In genomic region chr9:103424869-103425268, GRCm38 (mm10) we compare ENCODE assay signal across 14 mouse cellular contexts. TPM values are rescaled to one million over a fixed set of nuclear protein-coding genes. Genes with fewer than 3 reads are reported as not detected.
DNase-seq lines count a peak whose midpoint lies in the region; ATAC-seq and TF ChIP-seq lines count a peak whose summit lies in the region.
"Had no signal": no experiment of that assay in that cellular context is flagged by ENCODE, and none has a peak within 500 bp of the region (broad histone marks: within the 10 kb centered on the region; RNA-seq: fewer than 3 reads in every experiment).

No protein-coding gene starts in this region.

- H3K4me1 ChIP-seq in MEL (ENCODE audit: control insufficient read depth in 1 of 2, insufficient read depth in 2 of 2, low read length in 2 of 2) = peaks cover 3 to 9% of the 10 kb centered on the region in 2 experiments; a peak in 2 of 4 replicates
- no peaks in the 10 kb centered on the region for H3K4me1 ChIP-seq in liver, postnatal 0 days (ENCODE audit: insufficient read depth)
- peaks cover 2% of the 10 kb centered on the region for H3K4me1 ChIP-seq in midbrain, embryonic 11.5 days (ENCODE audit: control insufficient read depth, insufficient read depth, low read length)

- H3K9ac ChIP-seq in MEL (ENCODE audit: control insufficient read depth, low read depth, low read length, poor library complexity, severe bottlenecking) = peak overlapping the region; percentile 49
- H3K9ac ChIP-seq in liver, postnatal 0 days (replicated peaks) = no peak overlapping the region
- H3K9ac ChIP-seq in midbrain, embryonic 11.5 days (ENCODE audit: low read length) = no peak overlapping the region
- H3K9ac ChIP-seq: limb, embryonic 15.5 days had no signal

- no peak for TF ChIP-seq RAD21 in MEL (IDR thresholded peaks at IDR 0.05; ENCODE audit: low read depth, low read length)

- peaks cover 0 to 7% of the 10 kb centered on the region in 2 experiments; a peak in 2 of 4 replicates for H3K36me3 ChIP-seq in MEL (ENCODE audit: control insufficient read depth in 1 of 2, insufficient read depth in 2 of 2, low read length in 2 of 2)
- H3K36me3 ChIP-seq in liver, postnatal 0 days (replicated peaks; ENCODE audit: insufficient read depth, low read length) = no peaks in the 10 kb centered on the region
- no peaks in the 10 kb centered on the region; the same call in 1 of the 2 replicates for H3K36me3 ChIP-seq in splenic B cell, adult 2 months (ENCODE audit: control insufficient read depth, insufficient read depth, low read length, poor library complexity, severe bottlenecking)
- no peaks in the 10 kb centered on the region for H3K36me3 ChIP-seq in midbrain, embryonic 11.5 days (ENCODE audit: control insufficient read depth, insufficient read depth, low read length)
- H3K36me3 ChIP-seq: limb, embryonic 15.5 days; midbrain, embryonic 10.5 days had no signal

- no peaks in the 10 kb centered on the region for H3K27me3 ChIP-seq in MEL (ENCODE audit: control insufficient read depth in 1 of 2, insufficient read depth in 2 of 2, low read length in 2 of 2)
- no peaks in the 10 kb centered on the region for H3K27me3 ChIP-seq in liver, postnatal 0 days (ENCODE audit: insufficient read depth, low read length)
- H3K27me3 ChIP-seq in splenic B cell, adult 2 months (ENCODE audit: control insufficient read depth, insufficient read depth, low read length, poor library complexity, severe bottlenecking) = no peaks in the 10 kb centered on the region
- no peaks in the 10 kb centered on the region for H3K27me3 ChIP-seq in midbrain, embryonic 11.5 days (ENCODE audit: control insufficient read depth, insufficient read depth, low read length)
- H3K27me3 ChIP-seq: limb, embryonic 15.5 days had no signal

- peak overlapping the region; percentile 71 for H3K27ac ChIP-seq in MEL (ENCODE audit: control insufficient read depth, low read depth, low read length)
- H3K27ac ChIP-seq in liver, postnatal 0 days (ENCODE audit: low read depth) = no peak overlapping the region
- no peak overlapping the region for H3K27ac ChIP-seq in midbrain, embryonic 11.5 days (ENCODE audit: low read depth, low read length)
- H3K27ac ChIP-seq: limb, embryonic 15.5 days; midbrain, embryonic 10.5 days had no signal

- H3K4me2 ChIP-seq in liver, postnatal 0 days (ENCODE audit: low read depth, low read length) = peak overlapping the region; percentile 27; the same call in 1 of the 2 replicates
- no peak overlapping the region for H3K4me2 ChIP-seq in midbrain, embryonic 11.5 days
- H3K4me2 ChIP-seq: limb, embryonic 15.5 days had no signal

- no peak for TF ChIP-seq EP300 in MEL (IDR thresholded peaks at IDR 0.05; ENCODE audit: low read depth in 1 of 2, low read length in 2 of 2)
- no peak for TF ChIP-seq EP300 in liver, postnatal 0 days (IDR thresholded peaks at IDR 0.05; ENCODE audit: low read depth)

- DNase-seq in B cell, adult 2 months = peak; percentile 76 to 81
- DNase-seq in MEL (ENCODE audit: low read depth, low spot score) = peak; percentile 86
- peak; percentile 34 for DNase-seq in liver, postnatal 0 days
- DNase-seq in splenic B cell, adult 2 months (ENCODE audit: low read depth, low spot score) = peak; percentile 85
- DNase-seq in adrenal gland, adult 2 months = no peak
- DNase-seq in heart, adult 9 months (ENCODE audit: low spot score in 2 of 2) = no peak
- DNase-seq in midbrain, embryonic 11.5 days (ENCODE audit: low spot score, missing footprints) = no peak
- DNase-seq: cerebellum, postnatal 14 days; heart, postnatal 10 days; kidney, adult 9 months had no signal

- H3K79me2 ChIP-seq in MEL (ENCODE audit: control insufficient read depth, insufficient read depth, low read length, poor library complexity) = no peaks in the 10 kb centered on the region

- peak; percentile 45 for ATAC-seq in liver, postnatal 0 days
- no peak for ATAC-seq in midbrain, embryonic 11.5 days (ENCODE audit: low FRiP score)

- 37% methylated on average over 11 of the region's 11 CpGs for WGBS in liver, postnatal 0 days (ENCODE audit: insufficient replicate concordance)
- 83% methylated on average over 11 of the region's 11 CpGs for WGBS in midbrain, embryonic 11.5 days

- no peak for TF ChIP-seq CTCF in MEL (IDR thresholded peaks at IDR 0.05 in 2 of 3, conservative IDR thresholded peaks at IDR 0.05 in 1 of 3; ENCODE audit: control insufficient read depth in 1 of 3, insufficient read depth in 1 of 3, low read depth in 2 of 3, low read length in 3 of 3, poor library complexity in 1 of 3, severe bottlenecking in 1 of 3)
- no peak for TF ChIP-seq CTCF in liver, postnatal 0 days (IDR thresholded peaks at IDR 0.05; ENCODE audit: low read depth)

- H3K4me3 ChIP-seq in MEL (ENCODE audit: control insufficient read depth in 1 of 2, insufficient read depth in 1 of 2, low read depth in 2 of 2, low read length in 2 of 2) = peak overlapping the region; percentile 42 to 43; a peak in 3 of 4 replicates
- no peak overlapping the region for H3K4me3 ChIP-seq in liver, postnatal 0 days (ENCODE audit: low read depth, low read length)
- H3K4me3 ChIP-seq in midbrain, embryonic 11.5 days (ENCODE audit: low read depth, low read length) = no peak overlapping the region
- H3K4me3 ChIP-seq: erythroblast, embryonic 14.5 days; limb, embryonic 15.5 days; midbrain, embryonic 10.5 days had no signal

- H3K9me3 ChIP-seq in MEL (replicated peaks; ENCODE audit: insufficient read depth, low read length) = no peaks in the 10 kb centered on the region
- no peaks in the 10 kb centered on the region for H3K9me3 ChIP-seq in liver, postnatal 0 days (ENCODE audit: low read length)
- H3K9me3 ChIP-seq in midbrain, embryonic 11.5 days (ENCODE audit: control insufficient read depth, low read length) = no peaks in the 10 kb centered on the region
- H3K9me3 ChIP-seq: limb, embryonic 15.5 days; midbrain, embryonic 10.5 days had no signal

- TF ChIP-seq POLR2A in MEL (IDR thresholded peaks at IDR 0.05; ENCODE audit: control insufficient read depth in 1 of 2, insufficient read depth in 1 of 2, low read depth in 1 of 2, low read length in 2 of 2, poor library complexity in 1 of 2) = peak in 1 of 2 experiments; percentile 40; a peak in 1 of 4 replicates

TF ChIP-seq in MEL, 35 proteins besides CTCF, POLR2A, EP300 and RAD21:
- TF ChIP-seq HCFC1 (IDR thresholded peaks at IDR 0.05; ENCODE audit: low read depth, low read length) (peak; percentile 35; the same call in 1 of the 2 replicates), MAX (IDR thresholded peaks at IDR 0.05; ENCODE audit: low read length) (peak; percentile 66), ETS1 (IDR thresholded peaks at IDR 0.05; ENCODE audit: low read depth, low read length) (peak; percentile 72; the same call in 1 of the 2 replicates), ZC3H11A (IDR thresholded peaks at IDR 0.05; ENCODE audit: low read depth, low read length) (no peak), BHLHE40 (IDR thresholded peaks at IDR 0.05; ENCODE audit: borderline replicate concordance, low read depth, low read length) (peak; percentile 96), NRF1 (IDR thresholded peaks at IDR 0.05; ENCODE audit: insufficient read depth, low read depth, low read length, poor library complexity, severe bottlenecking) (no peak), TCF12 (IDR thresholded peaks at IDR 0.05; ENCODE audit: low read depth, low read length) (peak; percentile 18; the same call in 1 of the 2 replicates), MYC (IDR thresholded peaks at IDR 0.05; ENCODE audit: low read depth, low read length) (peak; percentile 66; the same call in 1 of the 2 replicates), TBP (IDR thresholded peaks at IDR 0.05; ENCODE audit: low read depth, low read length) (peak; percentile 82), USF1 (IDR thresholded peaks at IDR 0.05; ENCODE audit: low read depth, low read length) (peak; percentile 70), CHD1 (IDR thresholded peaks at IDR 0.05; ENCODE audit: low read depth, low read length) (no peak), MXI1 (IDR thresholded peaks at IDR 0.05; ENCODE audit: low read depth, low read length) (peak; percentile 74)
TF ChIP-seq in MEL: peak in this region for 9.

RNA-seq across cellular contexts. Expression of gene Bfsp2, which starts 55.4 kb away (rescaled TPM):
- 0.10 and 0.27 TPM in 2 replicates for total RNA-seq in MEL (2012; rRNA removed)
- 1 to 10 TPM in 1 of 2 experiments, not detected in 1; 2.4 TPM for polyA plus RNA-seq in MEL (2012; ENCODE audit: insufficient read depth in 1 of 2, insufficient read length in 2 of 2, low read depth in 1 of 2, low replicate concordance in 2 of 2, missing spikeins in 1 of 2)
- polyA plus RNA-seq in liver, postnatal 0 days (2015; fragmentation: Nextera tagmentation; extraction: Ambion mirVana) = 5.5 and 6.3 TPM in 2 replicates
- total RNA-seq in adrenal gland, adult 2 months (2021) = not detected
- polyA plus RNA-seq in adrenal gland, adult 2 months (2012; rRNA removed) = not detected in 2 replicates
- 1.7 and 2.6 TPM in 2 replicates for polyA plus RNA-seq in midbrain, embryonic 11.5 days (2014; fragmentation: Nextera tagmentation; extraction: Ambion mirVana)
- total RNA-seq: adrenal gland, postnatal 4 days had no signal

RNA-seq across cellular contexts. Expression of gene Cdv3, which starts 59.2 kb away (rescaled TPM):
- total RNA-seq in MEL (2012; rRNA removed) = 241 and 258 TPM in 2 replicates
- 100 to 1,000 TPM; 115 to 232 TPM for polyA plus RNA-seq in MEL (2012; ENCODE audit: insufficient read depth in 1 of 2, insufficient read length in 2 of 2, low read depth in 1 of 2, low replicate concordance in 2 of 2, missing spikeins in 1 of 2)
- polyA plus RNA-seq in liver, postnatal 0 days (2015; fragmentation: Nextera tagmentation; extraction: Ambion mirVana) = 34.6 and 36.6 TPM in 2 replicates
- total RNA-seq in adrenal gland, adult 2 months (2021) = 100 to 1,000 TPM; 121 to 326 TPM
- polyA plus RNA-seq in adrenal gland, adult 2 months (2012; rRNA removed) = 80.4 and 110 TPM in 2 replicates
- 139 and 144 TPM in 2 replicates for polyA plus RNA-seq in midbrain, embryonic 11.5 days (2014; fragmentation: Nextera tagmentation; extraction: Ambion mirVana)

Comparison
In these comparisons a context has a peak if more than half of its experiments do, and no peak if none do; other contexts are left out.
1. DNase-seq: peak in B cell, adult 2 months (2 of 2), MEL (single experiment), liver, postnatal 0 days (single experiment) and splenic B cell, adult 2 months (single experiment); none in adrenal gland, adult 2 months (single experiment), heart, adult 9 months (0 of 2) and midbrain, embryonic 11.5 days (single experiment).
2. H3K4me3 ChIP-seq: peak in MEL (2 of 2); none in liver, postnatal 0 days (single experiment) and midbrain, embryonic 11.5 days (single experiment).